Mouse (Mus musculus) right cerebral cortex, postnatal 14 days (tissue): ENCODE results near the gene Kcnj3.
A peak's percentile ranks its signal among the peaks of the same experiment; 100 is the strongest.
"Not testable (repeated sequence)": the region's sequence is repeated elsewhere in the genome, so short reads cannot be mapped to it uniquely, and the experiment has no call there.

Experiments used
- DNase-seq: peaks from one replicate; pipeline ENCODE4 v3.0.0; 2022

The Kcnj3 gene

DNA sequence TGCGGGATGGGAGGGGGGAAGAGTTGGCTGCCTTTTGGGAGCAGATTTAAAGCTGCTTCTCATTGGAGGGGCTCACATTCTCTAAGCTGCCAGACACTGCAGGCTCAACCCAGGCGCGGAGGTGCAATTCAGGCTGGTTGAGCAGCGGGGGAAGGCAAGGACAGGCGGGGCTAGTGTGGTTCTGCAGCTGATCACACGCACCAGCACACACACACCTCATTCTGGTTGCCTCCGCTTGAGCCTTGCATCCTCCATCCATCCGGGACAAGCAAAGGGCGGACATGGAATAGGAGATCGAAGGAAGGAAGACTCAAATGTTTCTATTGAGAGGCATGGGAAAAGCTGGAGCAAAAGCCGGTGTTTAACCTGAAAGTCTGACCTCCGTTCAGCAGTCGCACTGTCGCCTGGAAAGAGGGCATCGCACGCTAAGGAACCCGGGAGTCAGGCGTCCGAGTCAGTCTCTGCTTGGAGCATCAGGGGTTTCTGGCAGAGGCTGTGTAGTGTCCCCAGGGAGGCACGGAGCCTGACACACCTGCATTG, at the start of gene Kcnj3:
TSS of gene Kcnj3 (plus strand) at position 250 of the 540 bp plus-strand sequence.
- DNase-seq: peak; percentile 68

- DNase-seq: no peak
These were observed 45.3 kb upstream of the Kcnj3 start for GRCm38 (mm10) chr2:55390330-55390989.

GRCm38 (mm10) chr2:55405307-55405706, 30.5 kb upstream of the Kcnj3 start:
- no peak for DNase-seq

- no peak for DNase-seq
These were observed 8.1 kb upstream of the Kcnj3 start for GRCm38 (mm10) chr2:55427633-55428032.

DNA sequence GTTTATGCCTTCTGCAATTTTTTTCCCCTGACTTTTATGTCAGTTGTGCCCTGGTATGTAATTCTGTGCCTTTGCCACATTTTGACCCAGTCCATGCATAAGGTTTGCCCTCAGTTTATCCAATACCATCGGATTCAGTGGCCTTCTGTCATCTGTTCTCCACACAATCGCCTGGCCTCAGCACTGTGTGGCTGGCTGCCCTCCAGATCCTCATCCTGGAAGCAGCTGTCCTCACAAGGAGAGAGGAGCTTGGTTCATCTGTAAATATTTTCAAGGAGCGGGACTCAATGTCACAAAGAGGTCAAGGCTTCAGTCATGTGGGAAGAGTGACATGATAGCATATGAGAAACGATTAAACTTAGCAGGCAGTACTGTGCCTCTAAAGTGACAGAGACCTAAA, 3.7 kb upstream of the Kcnj3 start:
- DNase-seq: no peak

DNA sequence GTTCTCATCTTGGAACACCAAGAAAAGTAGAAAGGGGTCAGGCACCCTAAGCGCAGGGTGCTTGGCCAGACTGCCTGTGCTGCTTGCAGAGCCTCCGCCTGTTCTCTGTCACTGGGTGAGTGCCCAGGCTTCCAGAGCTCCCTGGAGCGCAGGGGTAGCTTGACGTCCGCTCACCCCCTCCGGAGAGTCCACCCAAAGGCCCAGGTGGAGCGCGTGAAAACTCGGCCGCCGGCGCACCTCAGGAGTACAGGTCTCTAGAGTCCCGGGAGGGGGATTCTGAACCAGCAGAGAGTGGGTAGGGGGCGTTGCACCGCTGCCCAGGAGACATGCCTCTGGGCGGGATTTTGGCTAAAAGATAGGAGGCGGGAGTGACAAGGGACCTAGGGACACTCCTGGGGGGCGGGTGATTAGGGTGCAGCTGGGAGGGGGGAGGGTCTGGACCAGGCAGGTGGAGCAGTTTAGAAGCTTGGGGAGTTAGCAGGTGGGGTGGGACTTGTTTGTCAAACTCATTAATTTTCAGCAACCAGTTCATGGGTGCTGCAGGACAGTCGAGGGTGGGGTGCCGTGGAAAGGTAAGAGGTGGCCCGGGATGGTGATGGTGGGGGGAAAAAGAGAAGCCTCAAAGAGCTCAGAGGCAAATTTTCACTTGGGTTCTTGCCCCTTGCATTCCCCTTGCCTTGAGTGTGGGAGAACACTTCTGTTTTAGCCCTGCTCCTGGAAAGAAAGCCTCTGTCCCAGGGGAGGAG, 664 bp downstream of the Kcnj3 start:
- peak; percentile 18 for DNase-seq

DNA sequence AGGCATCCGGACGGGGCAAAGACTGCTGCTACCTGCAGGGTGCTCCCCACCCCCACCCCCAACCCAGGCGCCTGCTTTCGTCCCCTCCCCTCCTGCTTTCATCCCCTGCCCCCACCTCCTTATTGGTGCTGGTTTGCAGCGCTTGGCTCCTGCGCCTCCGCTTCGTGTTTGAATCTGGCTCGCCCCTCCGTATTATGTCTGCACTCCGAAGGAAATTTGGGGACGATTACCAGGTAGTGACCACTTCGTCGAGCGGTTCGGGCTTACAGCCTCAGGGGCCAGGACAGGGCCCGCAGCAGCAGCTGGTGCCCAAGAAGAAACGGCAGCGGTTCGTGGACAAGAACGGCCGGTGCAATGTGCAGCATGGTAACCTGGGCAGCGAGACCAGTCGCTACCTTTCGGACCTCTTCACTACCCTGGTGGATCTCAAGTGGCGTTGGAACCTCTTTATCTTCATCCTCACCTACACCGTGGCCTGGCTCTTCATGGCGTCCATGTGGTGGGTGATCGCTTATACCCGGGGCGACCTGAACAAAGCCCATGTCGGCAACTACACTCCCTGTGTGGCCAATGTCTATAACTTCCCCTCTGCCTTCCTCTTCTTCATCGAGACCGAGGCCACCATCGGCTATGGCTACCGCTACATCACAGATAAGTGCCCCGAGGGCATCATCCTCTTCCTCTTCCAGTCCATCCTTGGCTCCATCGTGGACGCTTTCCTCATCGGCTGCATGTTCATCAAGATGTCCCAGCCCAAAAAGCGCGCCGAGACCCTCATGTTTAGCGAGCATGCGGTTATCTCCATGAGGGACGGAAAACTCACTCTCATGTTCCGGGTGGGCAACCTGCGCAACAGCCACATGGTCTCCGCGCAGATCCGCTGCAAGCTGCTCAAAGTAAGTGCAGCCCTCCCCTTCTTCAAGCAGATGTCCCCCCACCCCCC, 1.5 kb downstream of the Kcnj3 start:
- DNase-seq: peak; percentile 32

- DNase-seq: no peak
These were observed 2.2 kb downstream of the Kcnj3 start for GRCm38 (mm10) chr2:55437977-55438376.

DNA sequence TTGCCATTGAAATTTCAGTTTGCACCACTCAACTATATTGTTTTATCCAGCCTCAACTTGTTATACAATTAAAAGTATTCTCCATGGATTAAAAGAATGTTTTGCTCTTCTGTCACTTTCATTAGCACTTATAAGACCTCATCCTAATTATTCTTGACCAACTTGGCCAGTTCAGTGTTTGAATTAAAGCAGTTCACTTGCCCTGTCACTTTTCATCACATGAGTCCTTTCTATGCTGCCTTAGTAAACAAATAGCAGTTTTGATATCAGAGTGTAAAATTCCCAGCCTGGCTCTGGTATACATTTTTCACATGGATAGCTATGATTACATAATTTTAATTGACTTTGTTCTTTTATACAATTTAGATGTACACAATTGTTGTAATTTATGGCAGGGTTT, 3.4 kb downstream of the Kcnj3 start:
- DNase-seq: no peak

GRCm38 (mm10) chr2:55442006-55442405, 6.2 kb downstream of the Kcnj3 start:
- DNase-seq: no peak

DNA sequence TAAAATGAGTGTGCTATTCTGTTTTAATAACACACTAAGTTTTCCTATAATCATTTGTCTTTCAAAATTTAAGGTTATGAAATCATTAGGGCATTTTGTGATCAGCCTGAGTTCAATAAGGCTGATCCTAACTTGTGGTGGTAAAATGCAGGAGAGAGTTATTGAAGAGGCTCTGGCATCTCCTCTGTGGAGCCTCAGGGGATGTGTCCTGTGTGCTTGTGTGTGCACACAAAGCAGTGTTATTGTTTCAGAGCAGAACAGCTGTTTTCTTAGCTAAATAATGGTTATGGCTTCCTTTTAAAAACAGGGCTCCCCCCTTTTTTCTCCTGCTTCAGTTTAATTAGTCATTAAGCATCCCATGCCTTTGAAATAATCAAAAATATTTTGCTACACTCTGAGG, 11.5 kb downstream of the Kcnj3 start:
- DNase-seq: no peak

DNA sequence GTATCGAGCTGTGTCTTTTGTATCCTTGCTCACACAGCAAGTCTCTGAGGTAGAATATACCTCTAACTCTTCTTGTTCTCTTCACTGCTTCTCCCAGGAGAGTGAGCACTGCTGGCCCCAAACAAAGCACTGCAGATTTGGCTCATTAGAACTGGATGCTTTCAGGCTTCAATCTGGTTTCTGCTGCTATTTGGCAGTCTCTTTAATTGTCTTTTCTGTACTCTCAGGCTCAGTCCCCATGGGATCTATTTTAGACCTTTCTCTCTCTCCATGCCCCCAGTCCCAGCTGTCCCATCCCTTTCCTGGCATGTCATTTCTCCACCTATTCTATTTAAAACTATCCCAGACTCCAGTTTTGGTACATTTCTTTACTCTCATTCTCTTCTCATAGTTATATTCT, 15.0 kb downstream of the Kcnj3 start:
- no peak for DNase-seq

- DNase-seq: no peak
These were observed 23.4 kb downstream of the Kcnj3 start for GRCm38 (mm10) chr2:55459195-55459594.

GRCm38 (mm10) chr2:55469141-55469540, 33.4 kb downstream of the Kcnj3 start:
- no peak for DNase-seq

DNA sequence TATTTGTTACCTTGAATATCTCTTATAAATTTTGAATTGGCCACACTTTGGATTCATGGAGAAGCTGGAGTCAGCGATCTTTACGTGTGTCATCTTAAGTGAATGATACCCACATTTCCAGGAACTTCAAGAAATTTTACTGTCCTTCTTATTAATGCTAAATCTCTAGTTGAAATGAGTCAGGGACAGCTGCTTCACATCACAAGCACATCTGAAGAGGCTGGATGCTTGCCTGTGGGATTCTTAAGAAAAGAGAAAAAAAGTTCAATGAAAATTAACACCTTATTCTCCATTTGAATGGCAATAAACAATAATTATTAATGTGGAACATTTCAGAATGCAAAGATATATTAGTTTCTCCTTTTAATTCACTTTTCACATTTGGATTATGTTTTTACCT, 34.2 kb downstream of the Kcnj3 start:
- DNase-seq: no peak

GRCm38 (mm10) chr2:55479511-55479910, 43.7 kb downstream of the Kcnj3 start:
- DNase-seq: no peak

- no peak for DNase-seq
These were observed 44.3 kb downstream of the Kcnj3 start for GRCm38 (mm10) chr2:55479933-55480601.

DNA sequence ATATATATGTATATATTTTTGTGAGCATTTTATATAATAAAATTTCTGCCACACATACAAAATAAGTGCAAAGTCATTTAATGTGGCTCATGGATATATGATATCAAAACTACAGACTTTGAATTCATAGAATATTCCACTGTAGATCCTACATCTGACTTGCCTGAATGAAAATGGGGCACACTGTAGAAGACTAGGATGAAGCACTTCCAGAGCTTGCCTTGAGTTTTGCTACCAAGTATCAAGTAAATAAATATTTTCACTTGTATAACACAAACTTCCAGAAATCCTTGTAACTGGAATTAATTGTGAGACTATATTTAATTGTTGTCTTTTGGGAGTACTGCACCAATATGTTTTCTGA, 44.8 kb downstream of the Kcnj3 start:
- no peak for DNase-seq

- DNase-seq: not testable (repeated sequence)
These were observed 49.8 kb downstream of the Kcnj3 start for GRCm38 (mm10) chr2:55485500-55486129.

DNA sequence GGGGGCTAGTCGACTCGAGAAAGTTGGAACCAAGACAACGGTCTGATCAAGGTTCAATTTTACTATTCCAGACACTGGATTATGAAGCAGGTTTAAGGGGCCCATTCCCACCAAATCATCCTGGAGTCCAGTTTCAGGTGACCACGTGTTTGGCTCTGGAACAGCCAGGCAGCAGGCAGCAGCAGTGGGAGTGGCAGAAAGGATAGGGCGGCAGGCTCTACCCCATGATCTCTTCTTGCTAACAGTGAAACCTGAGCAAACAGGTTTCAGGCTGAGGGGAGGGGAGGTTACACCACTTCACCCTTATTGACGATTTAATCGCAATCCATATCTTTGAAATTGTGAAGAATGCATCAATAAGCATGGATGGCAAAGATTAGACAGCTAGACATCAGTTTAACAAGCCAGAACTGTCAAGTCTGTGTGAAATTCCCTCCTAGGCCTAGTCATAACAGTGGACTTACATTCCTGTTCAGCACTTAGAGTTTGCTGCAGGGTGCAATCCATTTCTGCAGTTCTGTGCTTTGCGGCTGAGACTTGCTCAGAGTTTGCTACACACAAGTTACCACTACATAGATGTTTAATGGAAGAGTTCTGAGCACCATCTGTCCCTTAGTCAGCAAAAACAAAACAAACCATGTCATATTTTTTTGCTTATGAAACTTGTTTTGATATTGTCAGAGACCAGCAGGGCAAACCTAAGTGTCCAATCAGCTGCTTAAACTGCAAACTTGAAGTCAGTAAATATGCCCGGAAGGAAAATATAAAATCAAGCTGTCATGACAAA, 67.8 kb downstream of the Kcnj3 start:
- no peak for DNase-seq

- no peak for DNase-seq
These were observed 69.9 kb downstream of the Kcnj3 start for GRCm38 (mm10) chr2:55505712-55506111.
